Comparison of ENCODE assay signal across 12 mouse cellular contexts in genomic region chr13:68577945-68578344, GRCm38 (mm10). TPM values are rescaled to one million over a fixed set of nuclear protein-coding genes. Genes with fewer than 3 reads are reported as not detected.
DNase-seq lines count a peak whose midpoint lies in the region; ATAC-seq and TF ChIP-seq lines count a peak whose summit lies in the region.
"Had no signal": no experiment of that assay in that cellular context is flagged by ENCODE, and none has a peak within 500 bp of the region (broad histone marks: within the 10 kb centered on the region; RNA-seq: fewer than 3 reads in every experiment).

No protein-coding gene starts in this region.

- no peak for ATAC-seq in forebrain, postnatal 0 days
- no peak for ATAC-seq in forebrain, embryonic 16.5 days
- ATAC-seq in lung, postnatal 0 days: peak; percentile 70
- ATAC-seq in cerebellum, adult (ENCODE audit: insufficient number of reproducible peaks, low FRiP score, low TSS enrichment): no peak
- ATAC-seq: liver, postnatal 0 days had no signal

- H3K4me1 ChIP-seq in forebrain, postnatal 0 days (ENCODE audit: insufficient read depth): peaks cover 5% of the 10 kb centered on the region; the same call in 1 of the 2 replicates
- H3K4me1 ChIP-seq in forebrain, embryonic 16.5 days (replicated peaks; ENCODE audit: control insufficient read depth, insufficient read depth, low read length): peaks cover 16% of the 10 kb centered on the region
- peaks cover 4% of the 10 kb centered on the region; the same call in 1 of the 2 replicates for H3K4me1 ChIP-seq in lung, postnatal 0 days (ENCODE audit: insufficient read depth, low read depth, low read length)

- H3K4me3 ChIP-seq in forebrain, postnatal 0 days (ENCODE audit: low read depth, low read length): no peak overlapping the region
- no peak overlapping the region for H3K4me3 ChIP-seq in forebrain, embryonic 16.5 days (replicated peaks; ENCODE audit: low read length)
- H3K4me3 ChIP-seq in lung, postnatal 0 days (ENCODE audit: low read depth, low read length): no peak overlapping the region
- H3K4me3 ChIP-seq: embryonic facial prominence, embryonic 12.5 days; myocyte had no signal

- peak; percentile 32 for DNase-seq in forebrain, postnatal 0 days
- peak; percentile 56 for DNase-seq in right cerebral cortex, adult 18-20 months
- no peak for DNase-seq in right cerebral cortex, postnatal 4 days
- peak; percentile 95 for DNase-seq in lung, postnatal 0 days (ENCODE audit: low spot score)
- DNase-seq in T-cell, adult 2 months (ENCODE audit: low spot score): no peak
- no peak for DNase-seq in cerebellum, adult 11 months
- DNase-seq: liver, postnatal 0 days had no signal

- no peak overlapping the region for H3K4me2 ChIP-seq in forebrain, postnatal 0 days (ENCODE audit: low read depth)
- H3K4me2 ChIP-seq in forebrain, embryonic 16.5 days (ENCODE audit: low read length): no peak overlapping the region
- H3K4me2 ChIP-seq in lung, postnatal 0 days (replicated peaks; ENCODE audit: low read depth, low read length): no peak overlapping the region
- H3K4me2 ChIP-seq: embryonic facial prominence, embryonic 12.5 days had no signal

- TF ChIP-seq EP300 in lung, postnatal 0 days (IDR thresholded peaks at IDR 0.05): peak; percentile 40; the same call in 1 of the 2 replicates

- no peak for TF ChIP-seq CTCF in forebrain, postnatal 0 days (IDR thresholded peaks at IDR 0.05; ENCODE audit: low read depth)
- no peak for TF ChIP-seq CTCF in lung, postnatal 0 days (IDR thresholded peaks at IDR 0.05)

- H3K27me3 ChIP-seq in forebrain, postnatal 0 days (ENCODE audit: insufficient read depth, low read length): no peaks in the 10 kb centered on the region
- H3K27me3 ChIP-seq in forebrain, embryonic 16.5 days (replicated peaks; ENCODE audit: control insufficient read depth, insufficient read depth, low read length): no peaks in the 10 kb centered on the region
- H3K27me3 ChIP-seq in lung, postnatal 0 days (replicated peaks; ENCODE audit: insufficient read depth, low read length): no peaks in the 10 kb centered on the region
- H3K27me3 ChIP-seq: embryonic facial prominence, embryonic 12.5 days had no signal

- peaks cover 32% of the 10 kb centered on the region for H3K36me3 ChIP-seq in forebrain, postnatal 0 days (ENCODE audit: insufficient read depth)
- H3K36me3 ChIP-seq in forebrain, embryonic 16.5 days (ENCODE audit: control insufficient read depth, insufficient read depth): 0 out of 2 replicates have a peak, but pooled peaks cover 8% of the 10 kb centered on the region
- H3K36me3 ChIP-seq in lung, postnatal 0 days (ENCODE audit: insufficient read depth, low read length): no peaks in the 10 kb centered on the region; the same call in 1 of the 2 replicates

- no peak overlapping the region for H3K9ac ChIP-seq in forebrain, postnatal 0 days
- no peak overlapping the region for H3K9ac ChIP-seq in forebrain, embryonic 16.5 days (replicated peaks; ENCODE audit: low read depth, low read length)
- H3K9ac ChIP-seq in lung, postnatal 0 days (replicated peaks; ENCODE audit: low read depth): no peak overlapping the region
- H3K9ac ChIP-seq: embryonic facial prominence, embryonic 12.5 days; liver, postnatal 0 days had no signal

- no peak overlapping the region for H3K27ac ChIP-seq in forebrain, postnatal 0 days (ENCODE audit: low read depth, low read length)
- H3K27ac ChIP-seq in forebrain, embryonic 16.5 days (ENCODE audit: low read length): no peak overlapping the region
- peak overlapping the region; percentile 58 for H3K27ac ChIP-seq in lung, postnatal 0 days (ENCODE audit: low read length)
- H3K27ac ChIP-seq: embryonic facial prominence, embryonic 12.5 days had no signal

- H3K9me3 ChIP-seq in forebrain, postnatal 0 days (ENCODE audit: low read length): no peaks in the 10 kb centered on the region
- no peaks in the 10 kb centered on the region for H3K9me3 ChIP-seq in forebrain, embryonic 16.5 days (ENCODE audit: control insufficient read depth, low read length)
- no peaks in the 10 kb centered on the region for H3K9me3 ChIP-seq in lung, postnatal 0 days (ENCODE audit: low read length)
- H3K9me3 ChIP-seq: embryonic facial prominence, embryonic 12.5 days had no signal

- WGBS in forebrain, postnatal 0 days: 70% methylated on average over 7 of the region's 7 CpGs
- 79% methylated on average over 7 of the region's 7 CpGs for WGBS in forebrain, embryonic 16.5 days
- WGBS in lung, postnatal 0 days: 61% methylated on average over 7 of the region's 7 CpGs

RNA-seq across cellular contexts. Expression of gene Mtrr, which starts 4.0 kb away (rescaled TPM):
- total RNA-seq in forebrain, postnatal 0 days (2014; rRNA removed): 13.7 and 15.1 TPM in 2 replicates
- 6.1 and 9.9 TPM in 2 replicates for polyA plus RNA-seq in forebrain, postnatal 0 days (2015; fragmentation: Nextera tagmentation; extraction: Ambion mirVana)
- polyA plus RNA-seq in forebrain, embryonic 16.5 days (2015; fragmentation: Nextera tagmentation; extraction: Ambion mirVana): 13.7 and 17.3 TPM in 2 replicates
- polyA plus RNA-seq in lung, postnatal 0 days (2015; fragmentation: Nextera tagmentation; extraction: Ambion mirVana): 9.7 and 10.7 TPM in 2 replicates

RNA-seq across cellular contexts. Expression of gene Fastkd3, which starts 4.1 kb away (rescaled TPM):
- 7.9 and 12.3 TPM in 2 replicates for total RNA-seq in forebrain, postnatal 0 days (2014; rRNA removed)
- polyA plus RNA-seq in forebrain, postnatal 0 days (2015; fragmentation: Nextera tagmentation; extraction: Ambion mirVana): 19.5 and 21.3 TPM in 2 replicates
- 29.7 and 29.8 TPM in 2 replicates for polyA plus RNA-seq in forebrain, embryonic 16.5 days (2015; fragmentation: Nextera tagmentation; extraction: Ambion mirVana)
- 14.1 and 14.4 TPM in 2 replicates for polyA plus RNA-seq in lung, postnatal 0 days (2015; fragmentation: Nextera tagmentation; extraction: Ambion mirVana)

RNA-seq across cellular contexts. Expression of gene 1700001L19Rik, which starts 19.3 kb away (rescaled TPM):
- 9.4 and 17.5 TPM in 2 replicates for total RNA-seq in forebrain, postnatal 0 days (2014; rRNA removed)
- polyA plus RNA-seq in forebrain, postnatal 0 days (2015; fragmentation: Nextera tagmentation; extraction: Ambion mirVana): 13.6 and 16.5 TPM in 2 replicates
- polyA plus RNA-seq in forebrain, embryonic 16.5 days (2015; fragmentation: Nextera tagmentation; extraction: Ambion mirVana): 3.9 and 5.6 TPM in 2 replicates
- 4.5 and 5.2 TPM in 2 replicates for polyA plus RNA-seq in lung, postnatal 0 days (2015; fragmentation: Nextera tagmentation; extraction: Ambion mirVana)
- polyA plus RNA-seq: liver, postnatal 0 days; spleen, adult 2 months had no signal

Comparison
In these comparisons a context has a peak if more than half of its experiments do, and no peak if none do; other contexts are left out.
1. DNase-seq: peak in forebrain, postnatal 0 days (single experiment), right cerebral cortex, adult 18-20 months (single experiment) and lung, postnatal 0 days (single experiment); none in right cerebral cortex, postnatal 4 days (single experiment), T-cell, adult 2 months (single experiment) and cerebellum, adult 11 months (single experiment).